Mouse (Mus musculus) limb, embryonic 10.5 days (tissue): ENCODE results near the gene Lamtor2. TPM values are rescaled to one million over a fixed set of nuclear protein-coding genes. Genes with fewer than 3 reads are reported as not detected.

Source experiments
- DNase-seq: peaks from one replicate; pipeline ENCODE4 v3.0.0-alpha.2; 2017; ENCODE audit warnings: low spot score
- H3K27ac ChIP-seq: fragments of 300-500 bp; sonication (generic); 2 replicates; pipeline ENCODE4 v1.5.1; 2016; ENCODE audit warnings: mild to moderate bottlenecking
- H3K27me3 ChIP-seq: fragments of 300-500 bp; sonication (generic); 2 replicates; pipeline ENCODE4 v1.6.1; 2016; ENCODE audit warnings: low read depth, mild to moderate bottlenecking; ENCODE audit not compliant: poor library complexity, severe bottlenecking
- H3K36me3 ChIP-seq: fragments of 300-500 bp; sonication (generic); 2 replicates; pipeline ENCODE4 v1.6.1; 2016; ENCODE audit warnings: mild to moderate bottlenecking, moderate library complexity
- H3K4me1 ChIP-seq: fragments of 300-500 bp; sonication (generic); 2 replicates; pipeline ENCODE4 v1.6.1; 2016
- H3K4me3 ChIP-seq: fragments of 300-500 bp; sonication (generic); 2 replicates; pipeline ENCODE4 v1.5.1; 2016; ENCODE audit warnings: mild to moderate bottlenecking, moderate library complexity
- H3K9me3 ChIP-seq: fragments of 300-500 bp; sonication (generic); replicated peaks from 2 replicates; pipeline ENCODE4 v1.6.1; 2016; ENCODE audit warnings: mild to moderate bottlenecking
- WGBS: fragments of 180-500 bp; shearing (Covaris S2); methylation state at CpG from one replicate; pipeline ENCODE4 v1.1.7; 2016; 5-methylcytosine and 5-hydroxymethylcytosine counted together
- polyA plus RNA-seq: library from polyadenylated mRNA; unstranded; fragments of >200 nt; fragmentation: Nextera tagmentation; extraction: Ambion mirVana; gene quantifications from 2 replicates; pipeline ENCODE4 v1.2.1, GENCODE M21; 2016

The Lamtor2 gene
- polyA plus RNA-seq, 1 experiment from 2014 or later = 159 TPM

- Histone ChIP-seq H3K9me3 (no peaks in the 10 kb centered on the region), H3K36me3 (no peaks in the 10 kb centered on the region), H3K27ac (peak overlapping the region; percentile 71), H3K27me3 (peaks cover 6% of the 10 kb centered on the region; the same call in 1 of the 2 replicates), H3K4me1 (peaks cover 51% of the 10 kb centered on the region), H3K4me3 (peak overlapping the region; percentile 4; the same call in 1 of the 2 replicates)
- 52% methylated on average over 6 of the region's 6 CpGs for WGBS
- no peak for DNase-seq
Measured at GRCm38 (mm10) chr3:88512141-88512895, 40.6 kb downstream of the Lamtor2 start.

DNA sequence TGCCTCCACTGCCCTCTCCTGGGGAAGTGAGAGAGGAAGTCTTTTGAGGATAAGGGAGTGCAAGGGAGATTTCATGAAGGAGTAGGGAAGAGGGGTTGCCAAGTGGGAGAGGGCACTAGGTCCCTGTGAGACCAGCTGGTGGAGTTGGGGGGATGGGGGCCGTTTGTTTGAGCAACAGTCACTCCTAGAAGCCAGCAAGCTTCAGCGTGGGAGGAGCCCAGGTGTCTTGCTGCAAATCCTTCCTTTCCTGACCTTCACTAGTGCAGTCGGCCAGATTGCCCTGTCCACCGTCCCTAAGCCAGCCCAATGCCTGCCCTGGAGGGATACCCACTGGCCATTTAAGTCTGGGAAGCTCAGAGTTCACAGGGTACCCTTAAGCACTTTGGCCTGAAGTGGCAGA is 41.3 kb downstream of the Lamtor2 start:
- Histone ChIP-seq H3K27me3 (peaks cover 6% of the 10 kb centered on the region; the same call in 1 of the 2 replicates), H3K4me1 (peaks cover 57% of the 10 kb centered on the region), H3K4me3 (peak overlapping the region; percentile 4; the same call in 1 of the 2 replicates), H3K9me3 (no peaks in the 10 kb centered on the region), H3K27ac (peak overlapping the region; percentile 71), H3K36me3 (no peaks in the 10 kb centered on the region)
- DNase-seq = no peak
- 59% methylated on average over 4 of the region's 4 CpGs for WGBS

- no peaks in the 10 kb centered on the region for H3K27me3 ChIP-seq
- no peaks in the 10 kb centered on the region for H3K9me3 ChIP-seq
- peak overlapping the region; percentile 50 for H3K4me3 ChIP-seq
- H3K36me3 ChIP-seq = no peaks in the 10 kb centered on the region
- DNase-seq = no peak
- peak overlapping the region; percentile 91 for H3K27ac ChIP-seq
- peaks cover 61% of the 10 kb centered on the region for H3K4me1 ChIP-seq
- 57% methylated on average over 13 of the region's 13 CpGs for WGBS
Measured at GRCm38 (mm10) chr3:88510421-88511289, 42.2 kb downstream of the Lamtor2 start.

DNA sequence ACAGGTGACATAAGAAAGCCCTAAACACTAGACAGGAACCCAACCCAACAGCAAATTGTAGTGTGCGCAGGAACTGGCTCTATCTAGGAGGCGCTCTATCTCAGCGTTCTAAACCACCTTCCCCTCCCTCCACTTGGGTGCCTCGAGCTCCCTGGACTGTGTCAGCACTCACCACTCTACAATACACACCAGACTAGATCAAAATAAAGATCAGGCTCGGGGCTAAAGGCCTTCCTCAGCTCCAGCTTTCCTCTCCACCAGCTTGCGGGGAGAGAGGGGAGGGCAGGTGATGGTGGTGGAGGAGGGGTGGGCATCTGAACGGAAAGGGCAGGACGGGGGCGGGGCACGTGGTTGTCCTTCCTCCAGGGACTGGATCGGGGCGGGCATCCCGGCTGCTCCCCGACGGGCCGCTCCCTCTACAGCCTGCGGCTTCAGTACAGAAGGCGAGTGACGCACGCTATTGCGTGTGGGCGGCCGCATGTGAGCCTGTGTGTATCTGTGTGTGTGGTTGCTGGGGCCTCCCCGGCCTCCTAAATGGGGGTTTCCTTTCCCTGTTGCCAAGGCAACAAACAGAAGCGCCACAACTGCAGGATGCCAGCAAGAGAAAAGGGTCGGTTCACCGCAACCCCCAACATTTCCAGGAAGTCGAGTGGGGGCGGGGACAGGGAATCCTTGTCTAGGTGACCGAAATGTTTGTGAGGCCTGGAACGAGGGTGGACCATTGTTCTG is 43.0 kb downstream of the Lamtor2 start, which contains the start of gene Lmna:
Gene Lmna, minus strand, starts transcription at position 265 of the 729 bp plus-strand sequence.
- Histone ChIP-seq H3K4me1 (peaks cover 69% of the 10 kb centered on the region), H3K9me3 (no peaks in the 10 kb centered on the region), H3K27me3 (0 out of 2 replicates have a peak, but pooled peaks cover 1% of the 10 kb centered on the region), H3K4me3 (peak within 1 kb of the TSS; percentile 50), H3K36me3 (no peaks in the 10 kb centered on the region), H3K27ac (peak within 1 kb of the TSS; percentile 91)
- peak; percentile 96 for DNase-seq
- WGBS = 1% methylated on average over 31 of the region's 31 CpGs

DNA sequence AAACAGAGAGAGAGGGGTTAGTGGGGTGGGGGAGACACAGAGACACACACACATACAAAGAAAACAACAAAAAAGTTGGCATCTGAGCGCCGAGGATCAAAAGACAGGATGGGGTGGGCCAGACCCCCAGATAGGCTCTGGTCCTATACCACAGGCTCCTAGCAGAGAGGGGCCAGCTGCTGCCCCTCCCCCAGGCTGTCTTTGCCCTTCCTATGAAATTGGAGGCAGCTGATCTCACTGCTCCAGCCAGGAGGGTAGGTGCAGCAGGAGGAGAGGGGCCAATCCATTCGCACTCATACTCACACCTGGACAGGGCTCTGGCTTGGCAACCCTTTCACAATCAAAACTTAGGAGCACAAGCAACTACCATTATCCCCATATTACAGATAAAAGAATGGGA is 43.6 kb downstream of the Lamtor2 start:
- Histone ChIP-seq H3K27ac (peak overlapping the region; percentile 91), H3K9me3 (no peaks in the 10 kb centered on the region), H3K4me3 (peak overlapping the region; percentile 50), H3K36me3 (no peaks in the 10 kb centered on the region), H3K27me3 (0 out of 2 replicates have a peak, but pooled peaks cover 4% of the 10 kb centered on the region), H3K4me1 (peaks cover 70% of the 10 kb centered on the region)
- 78% methylated on average over 3 of the region's 3 CpGs for WGBS
- DNase-seq = no peak

DNA sequence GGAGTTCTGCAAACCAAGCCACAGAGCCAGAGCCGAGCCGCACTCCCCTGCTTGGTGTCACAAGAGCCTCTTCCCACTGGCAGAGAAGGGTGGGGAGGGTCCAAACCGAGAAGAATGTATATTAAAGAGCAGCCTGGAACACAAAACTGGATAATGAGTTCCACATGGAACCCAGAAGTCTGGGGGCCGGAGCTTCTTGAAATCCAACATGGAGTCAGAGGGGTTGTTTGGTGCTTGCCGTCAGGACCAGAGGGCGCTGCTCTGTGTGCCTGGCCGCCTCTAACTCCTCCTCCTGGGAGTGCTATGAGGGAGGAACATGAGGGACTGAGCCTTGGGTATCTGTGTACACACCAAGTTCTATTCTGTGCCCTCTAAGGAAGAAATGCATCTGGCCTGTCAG is 47.1 kb downstream of the Lamtor2 start:
- Histone ChIP-seq H3K9me3 (no peaks in the 10 kb centered on the region), H3K27ac (peak overlapping the region; percentile 81), H3K27me3 (peaks cover 39% of the 10 kb centered on the region), H3K4me1 (peaks cover 63% of the 10 kb centered on the region), H3K36me3 (0 out of 2 replicates have a peak, but pooled peaks cover 2% of the 10 kb centered on the region), H3K4me3 (peak overlapping the region; percentile 21; the same call in 1 of the 2 replicates)
- WGBS = 28% methylated on average over 7 of the region's 7 CpGs
- no peak for DNase-seq

DNA sequence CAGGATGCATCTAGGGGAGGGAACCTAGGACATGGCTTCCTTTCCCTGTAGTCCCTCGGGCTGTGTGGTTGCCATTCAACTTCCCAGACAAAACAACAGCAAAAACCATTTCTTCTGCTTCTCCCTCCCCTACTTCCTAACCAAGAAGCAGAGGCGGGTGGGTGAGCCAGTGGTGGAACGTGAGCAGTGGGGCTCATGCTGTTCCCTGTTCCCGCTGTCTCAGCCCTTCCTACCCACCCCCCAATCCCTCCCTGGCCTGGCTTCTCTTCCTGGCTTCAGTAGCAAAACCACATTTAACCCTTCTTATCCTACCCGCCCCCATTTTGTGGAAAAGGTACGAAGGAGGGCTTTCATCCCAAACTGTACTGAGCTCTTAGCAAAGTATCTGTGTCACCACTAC is 47.8 kb downstream of the Lamtor2 start:
- 0 out of 2 replicates have a peak, but pooled peaks cover 2% of the 10 kb centered on the region for H3K36me3 ChIP-seq
- H3K4me1 ChIP-seq = peaks cover 57% of the 10 kb centered on the region
- H3K4me3 ChIP-seq = no peak overlapping the region
- DNase-seq = no peak
- WGBS = 77% methylated on average over 6 of the region's 6 CpGs
- H3K27ac ChIP-seq = peak overlapping the region; percentile 81
- peaks cover 46% of the 10 kb centered on the region for H3K27me3 ChIP-seq
- no peaks in the 10 kb centered on the region for H3K9me3 ChIP-seq

- no peak for DNase-seq
- Histone ChIP-seq H3K36me3 (0 out of 2 replicates have a peak, but pooled peaks cover 2% of the 10 kb centered on the region), H3K27ac (peak overlapping the region; percentile 42; the same call in 1 of the 2 replicates), H3K4me1 (peaks cover 47% of the 10 kb centered on the region), H3K27me3 (peaks cover 48% of the 10 kb centered on the region), H3K4me3 (no peak overlapping the region), H3K9me3 (no peaks in the 10 kb centered on the region)
- 53% methylated on average over 8 of the region's 8 CpGs for WGBS
Measured at GRCm38 (mm10) chr3:88503881-88504746, 48.8 kb downstream of the Lamtor2 start.

- H3K27ac ChIP-seq = no peak overlapping the region
- 21% methylated on average over 4 of the region's 4 CpGs for WGBS
- peak overlapping the region; percentile 64 for H3K4me3 ChIP-seq
- H3K36me3 ChIP-seq = 0 out of 2 replicates have a peak, but pooled peaks cover 2% of the 10 kb centered on the region
- peaks cover 48% of the 10 kb centered on the region for H3K27me3 ChIP-seq
- no peak for DNase-seq
- H3K4me1 ChIP-seq = peaks cover 46% of the 10 kb centered on the region
- H3K9me3 ChIP-seq = no peaks in the 10 kb centered on the region
Measured at GRCm38 (mm10) chr3:88503505-88503863, 49.4 kb downstream of the Lamtor2 start.

GRCm38 (mm10) chr3:88502641-88503504 is 50.0 kb downstream of the Lamtor2 start:
- under 1% methylated on average over 55 of the region's 55 CpGs for WGBS
- 0 out of 2 replicates have a peak, but pooled peaks cover 2% of the 10 kb centered on the region for H3K36me3 ChIP-seq
- peak overlapping the region; percentile 64 for H3K4me3 ChIP-seq
- DNase-seq = peak; percentile 70
- peak overlapping the region; percentile 73 for H3K27ac ChIP-seq
- peaks cover 46% of the 10 kb centered on the region for H3K4me1 ChIP-seq
- no peaks in the 10 kb centered on the region for H3K9me3 ChIP-seq
- H3K27me3 ChIP-seq = peaks cover 48% of the 10 kb centered on the region
